Mouse (Mus musculus) activated CD4-positive, CD25-positive, alpha-beta regulatory T cell, adult 4 months (primary cell): ENCODE data around the gene Cd8a. TPM values are rescaled to one million over a fixed set of nuclear protein-coding genes. Genes with fewer than 3 reads are reported as not detected.

Source experiments
- ATAC-seq: one replicate; pipeline ENCODE4 v1.8.0; 2017
- polyA plus RNA-seq, 2 experiments: library from polyadenylated mRNA; unstranded; fragments of 100-300 nt; shearing (Covaris generic); gene quantifications; one replicate each; pipeline ENCODE4 v1.2.1; 2017

The Cd8a gene
- polyA plus RNA-seq, 2 experiments from 2014 or later, result 1.9 to 2.7 TPM

- no peak for ATAC-seq
These were observed 1.0 kb upstream of the Cd8a start for GRCm38 (mm10) chr6:71372041-71372720.

- ATAC-seq, result no peak
These were observed 1.1 kb downstream of the Cd8a start for GRCm38 (mm10) chr6:71374311-71374829.

- no peak for ATAC-seq
These were observed 1.7 kb downstream of the Cd8a start for GRCm38 (mm10) chr6:71374921-71375320.

- no peak for ATAC-seq
These were observed 3.5 kb downstream of the Cd8a start for GRCm38 (mm10) chr6:71376711-71377110.

GRCm38 (mm10) chr6:71381654-71382053, 8.4 kb downstream of the Cd8a start:
- peak; percentile 23 for ATAC-seq

- no peak for ATAC-seq
These were observed 17.3 kb downstream of the Cd8a start for GRCm38 (mm10) chr6:71390496-71390895.

GRCm38 (mm10) chr6:71396016-71396415, 22.8 kb downstream of the Cd8a start:
- ATAC-seq, result no peak

GRCm38 (mm10) chr6:71396761-71397160, 23.5 kb downstream of the Cd8a start:
- ATAC-seq, result no peak

GRCm38 (mm10) chr6:71398829-71399609, 25.8 kb downstream of the Cd8a start:
- ATAC-seq, result peak; percentile 36

GRCm38 (mm10) chr6:71414624-71415023, 41.4 kb downstream of the Cd8a start:
- no peak for ATAC-seq

- no peak for ATAC-seq
These were observed 42.2 kb downstream of the Cd8a start for GRCm38 (mm10) chr6:71415446-71415845.

- no peak for ATAC-seq
These were observed 45.6 kb downstream of the Cd8a start for GRCm38 (mm10) chr6:71418874-71419273.

GRCm38 (mm10) chr6:71420848-71421247, 47.6 kb downstream of the Cd8a start:
- no peak for ATAC-seq

GRCm38 (mm10) chr6:71422162-71422561, 48.9 kb downstream of the Cd8a start:
- ATAC-seq, result no peak

- no peak for ATAC-seq
These were observed 49.9 kb downstream of the Cd8a start for GRCm38 (mm10) chr6:71423116-71423515.

- ATAC-seq, result no peak
These were observed 52.5 kb downstream of the Cd8a start for GRCm38 (mm10) chr6:71425681-71426080.

- no peak for ATAC-seq
These were observed 54.9 kb downstream of the Cd8a start for GRCm38 (mm10) chr6:71427996-71428725.

Other genes starting within 250 kb of the Cd8a start
- 1 to 10 TPM; 1.7 to 2.2 TPM for gene Thnsl2, start 229.0 kb upstream of the Cd8a start, polyA plus RNA-seq
- gene Fabp1, start 173.6 kb upstream of the Cd8a start, polyA plus RNA-seq, result not detected
- 100 to 1,000 TPM in 1 of 2 experiments, 10 to 100 TPM in 1; 88.6 to 106 TPM for gene Krcc1, start 101.8 kb upstream of the Cd8a start, polyA plus RNA-seq
- gene Smyd1, start 51.2 kb upstream of the Cd8a start, polyA plus RNA-seq, result not detected
- gene Cd8b1, start 50.6 kb upstream of the Cd8a start, polyA plus RNA-seq, result 10 to 100 TPM; 13.1 to 17.9 TPM
- gene Rmnd5a, start 67.2 kb downstream of the Cd8a start, polyA plus RNA-seq, result 10 to 100 TPM; 13.5 to 15.7 TPM
- 1 to 10 TPM; 4.4 to 5.7 TPM for gene Rnf103, start 120.5 kb downstream of the Cd8a start, polyA plus RNA-seq
- gene Chmp3, start 170.4 kb downstream of the Cd8a start, polyA plus RNA-seq, result 100 to 1,000 TPM in 1 of 2 experiments, 10 to 100 TPM in 1; 56.7 to 105 TPM